13 mouse cellular contexts compared by ENCODE assay signal in genomic region chr2:180530130-180530529, GRCm38 (mm10). TPM values are rescaled to one million over a fixed set of nuclear protein-coding genes. Genes with fewer than 3 reads are reported as not detected.
DNase-seq lines count a peak whose midpoint lies in the region; ATAC-seq and TF ChIP-seq lines count a peak whose summit lies in the region.
"Had no signal": no experiment of that assay in that cellular context is flagged by ENCODE, and none has a peak within 500 bp of the region (broad histone marks: within the 10 kb centered on the region; RNA-seq: fewer than 3 reads in every experiment).

No protein-coding gene starts in this region.

- H3K27ac ChIP-seq in hindbrain, embryonic 12.5 days, result no peak overlapping the region
- H3K27ac ChIP-seq in hindbrain, embryonic 11.5 days (ENCODE audit: low read depth, low read length), result no peak overlapping the region
- H3K27ac ChIP-seq in midbrain, postnatal 0 days (ENCODE audit: low read depth, low read length), result no peak overlapping the region

- H3K4me1 ChIP-seq in hindbrain, embryonic 12.5 days, result peaks cover 21% of the 10 kb centered on the region
- no peaks in the 10 kb centered on the region for H3K4me1 ChIP-seq in hindbrain, embryonic 11.5 days (replicated peaks; ENCODE audit: control insufficient read depth, insufficient read depth, low read length)
- peaks cover 5% of the 10 kb centered on the region for H3K4me1 ChIP-seq in midbrain, postnatal 0 days (ENCODE audit: insufficient read depth, low read length)

- WGBS in hindbrain, embryonic 12.5 days, result 46% methylated on average over 7 of the region's 7 CpGs
- 48% methylated on average over 7 of the region's 7 CpGs for WGBS in hindbrain, embryonic 11.5 days
- WGBS in midbrain, postnatal 0 days, result 28% methylated on average over 7 of the region's 7 CpGs

- peak; percentile 11 for DNase-seq in adrenal gland, adult 2 months
- DNase-seq in adrenal gland, postnatal 25 days, result no peak
- no peak for DNase-seq in hindbrain, embryonic 11.5 days (ENCODE audit: low spot score)
- peak; percentile 60 for DNase-seq in retina, postnatal 1 day
- no peak for DNase-seq in retina, embryonic 14.5 days (ENCODE audit: low spot score)
- DNase-seq in midbrain, postnatal 0 days (ENCODE audit: low spot score), result peak; percentile 61
- no peak for DNase-seq in gastrocnemius, adult 18-20 months (ENCODE audit: low spot score)
- DNase-seq: kidney, adult 11 months; thymus, postnatal 25 days had no signal

- H3K9ac ChIP-seq in hindbrain, embryonic 12.5 days, result no peak overlapping the region
- H3K9ac ChIP-seq in hindbrain, embryonic 11.5 days (ENCODE audit: low read depth, low read length), result no peak overlapping the region
- H3K9ac ChIP-seq in midbrain, postnatal 0 days (replicated peaks; ENCODE audit: low read length, poor library complexity, severe bottlenecking), result 0 out of 2 replicates have a peak overlapping the region, but pooled peaks have one; percentile 9

- no peak overlapping the region for H3K4me2 ChIP-seq in hindbrain, embryonic 12.5 days (replicated peaks)
- H3K4me2 ChIP-seq in hindbrain, embryonic 11.5 days (replicated peaks; ENCODE audit: low read depth, low read length), result no peak overlapping the region
- H3K4me2 ChIP-seq in midbrain, postnatal 0 days (ENCODE audit: low read depth, low read length, poor library complexity, severe bottlenecking), result no peak overlapping the region
- H3K4me2 ChIP-seq: liver, embryonic 11.5 days had no signal

- no peaks in the 10 kb centered on the region for H3K9me3 ChIP-seq in hindbrain, embryonic 12.5 days (replicated peaks)
- H3K9me3 ChIP-seq in hindbrain, embryonic 11.5 days (ENCODE audit: control insufficient read depth, low read length), result no peaks in the 10 kb centered on the region
- no peaks in the 10 kb centered on the region for H3K9me3 ChIP-seq in midbrain, postnatal 0 days (ENCODE audit: low read length)
- H3K9me3 ChIP-seq: megakaryocyte, embryonic 14.5 days had no signal

- no peak for TF ChIP-seq CTCF in midbrain, postnatal 0 days (IDR thresholded peaks at IDR 0.05)

- no peaks in the 10 kb centered on the region for H3K36me3 ChIP-seq in hindbrain, embryonic 12.5 days
- H3K36me3 ChIP-seq in hindbrain, embryonic 11.5 days (ENCODE audit: control insufficient read depth, insufficient read depth, low read length), result no peaks in the 10 kb centered on the region
- no peaks in the 10 kb centered on the region for H3K36me3 ChIP-seq in midbrain, postnatal 0 days (ENCODE audit: insufficient read depth, low read length)

- no peak overlapping the region for H3K4me3 ChIP-seq in hindbrain, embryonic 12.5 days
- no peak overlapping the region for H3K4me3 ChIP-seq in hindbrain, embryonic 11.5 days (ENCODE audit: low read depth, low read length)
- no peak overlapping the region for H3K4me3 ChIP-seq in midbrain, postnatal 0 days (ENCODE audit: low read depth, low read length)
- H3K4me3 ChIP-seq: megakaryocyte, embryonic 14.5 days had no signal

- peak; percentile 37; the same call in 1 of the 2 replicates for ATAC-seq in hindbrain, embryonic 12.5 days (ENCODE audit: low FRiP score)
- no peak for ATAC-seq in hindbrain, embryonic 11.5 days (ENCODE audit: low FRiP score)
- ATAC-seq in midbrain, postnatal 0 days (ENCODE audit: low FRiP score), result 0 out of 2 replicates have a peak, but pooled peaks have one; percentile 17

- H3K27me3 ChIP-seq in hindbrain, embryonic 12.5 days, result peaks cover 31% of the 10 kb centered on the region
- no peaks in the 10 kb centered on the region for H3K27me3 ChIP-seq in hindbrain, embryonic 11.5 days (ENCODE audit: control insufficient read depth, insufficient read depth, low read length)
- H3K27me3 ChIP-seq in midbrain, postnatal 0 days (ENCODE audit: insufficient read depth, low read length), result 0 out of 2 replicates have a peak, but pooled peaks cover 5% of the 10 kb centered on the region

RNA-seq across cellular contexts. Expression of gene Ntsr1, which starts 30.4 kb away (rescaled TPM):
- total RNA-seq in adrenal gland, adult 2 months (2021), result not detected
- polyA plus RNA-seq in adrenal gland, adult 2 months (2012; rRNA removed), result not detected in 2 replicates
- total RNA-seq in adrenal gland, postnatal 25 days (2021), result not detected in 2 replicates
- polyA plus RNA-seq in hindbrain, embryonic 12.5 days (2016; fragmentation: Nextera tagmentation; extraction: Ambion mirVana), result 0.40 and 0.43 TPM in 2 replicates
- 0.15 and 0.31 TPM in 2 replicates for polyA plus RNA-seq in hindbrain, embryonic 11.5 days (2014; fragmentation: Nextera tagmentation; extraction: Ambion mirVana)
- 12.6 and 15.2 TPM in 2 replicates for total RNA-seq in midbrain, postnatal 0 days (2014; rRNA removed)
- polyA plus RNA-seq in midbrain, postnatal 0 days (2015; fragmentation: Nextera tagmentation; extraction: Ambion mirVana), result 4.1 and 4.7 TPM in 2 replicates
- total RNA-seq in gastrocnemius, adult 18-20 months (2021), result not detected
- total RNA-seq: MEL had no signal

RNA-seq across cellular contexts. Expression of gene Mrgbp, which starts 51.0 kb away (rescaled TPM):
- 10 to 100 TPM; 17.0 to 17.8 TPM for total RNA-seq in adrenal gland, adult 2 months (2021)
- 19.3 and 21.3 TPM in 2 replicates for polyA plus RNA-seq in adrenal gland, adult 2 months (2012; rRNA removed)
- total RNA-seq in adrenal gland, postnatal 25 days (2021), result 17.7 and 22.3 TPM in 2 replicates
- 41.7 and 43.3 TPM in 2 replicates for polyA plus RNA-seq in hindbrain, embryonic 12.5 days (2016; fragmentation: Nextera tagmentation; extraction: Ambion mirVana)
- 43.3 and 43.6 TPM in 2 replicates for polyA plus RNA-seq in hindbrain, embryonic 11.5 days (2014; fragmentation: Nextera tagmentation; extraction: Ambion mirVana)
- 58.3 and 60.8 TPM in 2 replicates for total RNA-seq in midbrain, postnatal 0 days (2014; rRNA removed)
- polyA plus RNA-seq in midbrain, postnatal 0 days (2015; fragmentation: Nextera tagmentation; extraction: Ambion mirVana), result 34.4 and 36.5 TPM in 2 replicates
- 1 to 10 TPM; 4.4 to 4.5 TPM for total RNA-seq in gastrocnemius, adult 18-20 months (2021)

RNA-seq across cellular contexts. Expression of gene Ogfr, which starts 58.9 kb away (rescaled TPM):
- 10 to 100 TPM; 36.0 to 41.5 TPM for total RNA-seq in adrenal gland, adult 2 months (2021)
- polyA plus RNA-seq in adrenal gland, adult 2 months (2012; rRNA removed), result 23.6 and 24.5 TPM in 2 replicates
- total RNA-seq in adrenal gland, postnatal 25 days (2021), result 44.2 and 53.5 TPM in 2 replicates
- 96.5 and 96.6 TPM in 2 replicates for polyA plus RNA-seq in hindbrain, embryonic 12.5 days (2016; fragmentation: Nextera tagmentation; extraction: Ambion mirVana)
- 99.0 and 104 TPM in 2 replicates for polyA plus RNA-seq in hindbrain, embryonic 11.5 days (2014; fragmentation: Nextera tagmentation; extraction: Ambion mirVana)
- 121 and 126 TPM in 2 replicates for total RNA-seq in midbrain, postnatal 0 days (2014; rRNA removed)
- polyA plus RNA-seq in midbrain, postnatal 0 days (2015; fragmentation: Nextera tagmentation; extraction: Ambion mirVana), result 82.1 and 82.4 TPM in 2 replicates
- 10 to 100 TPM; 20.7 to 25.7 TPM for total RNA-seq in gastrocnemius, adult 18-20 months (2021)

Comparison
In these comparisons a context has a peak if more than half of its experiments do, and no peak if none do; other contexts are left out.
1. DNase-seq: peak in adrenal gland, adult 2 months (single experiment), retina, postnatal 1 day (single experiment) and midbrain, postnatal 0 days (single experiment); none in adrenal gland, postnatal 25 days (single experiment), hindbrain, embryonic 11.5 days (single experiment), retina, embryonic 14.5 days (single experiment) and gastrocnemius, adult 18-20 months (single experiment).
2. RNA of gene Ntsr1, which starts 30.4 kb away (total RNA-seq): 12.6 to 15.2 TPM in midbrain, postnatal 0 days; not detected in adrenal gland, adult 2 months, not detected in gastrocnemius, adult 18-20 months and not detected in adrenal gland, postnatal 25 days; every median in the first group is over 10 times any median in the second.